Mouse (Mus musculus) layer of hippocampus, postnatal 36 days (tissue): ENCODE measurements around the gene Tdp1. TPM values are rescaled to one million over a fixed set of nuclear protein-coding genes. Genes with fewer than 3 reads are reported as not detected.

ENCODE experiments used
- DNase-seq, 2 experiments: peaks; one replicate each; pipeline ENCODE4 v3.0.0; 2022
- total RNA-seq, 2 experiments: library from RNA; stranded (reverse); gene quantifications; 2 replicates each; pipeline ENCODE4 v1.2.3; 2021

Gene Tdp1
- total RNA-seq, 2 experiments from 2014 or later, result 26.3 to 31.8 TPM

DNA sequence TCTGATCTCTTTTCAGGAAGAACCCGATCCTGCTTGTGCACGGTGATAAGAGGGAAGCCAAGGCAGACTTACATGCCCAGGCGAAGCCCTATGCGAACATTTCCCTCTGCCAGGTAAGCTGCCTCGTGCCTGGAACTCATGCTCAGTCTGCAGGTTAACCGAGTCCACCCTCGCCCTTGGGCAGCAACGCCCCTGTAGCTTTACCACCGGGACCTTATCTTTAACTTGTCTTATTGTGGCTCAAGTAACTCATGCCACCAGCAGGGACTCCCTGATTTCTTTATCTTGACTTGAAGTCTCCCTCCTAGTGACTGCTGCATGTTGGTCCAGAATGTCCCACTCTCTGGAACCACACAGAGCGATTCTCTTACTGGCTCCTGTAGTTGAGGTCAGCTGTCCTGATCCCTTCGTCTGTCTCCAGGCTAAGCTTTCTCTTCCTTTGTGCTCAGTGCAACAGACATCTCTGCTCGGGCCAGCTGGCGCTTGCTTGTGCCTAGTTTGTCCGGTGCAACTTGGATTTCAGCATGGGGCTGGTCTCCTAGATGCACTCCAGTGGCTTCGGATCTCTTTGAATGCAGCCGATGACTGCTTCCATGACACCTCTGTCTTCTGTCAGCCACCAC is 14.0 kb downstream of the Tdp1 start:
- DNase-seq, result no peak

DNA sequence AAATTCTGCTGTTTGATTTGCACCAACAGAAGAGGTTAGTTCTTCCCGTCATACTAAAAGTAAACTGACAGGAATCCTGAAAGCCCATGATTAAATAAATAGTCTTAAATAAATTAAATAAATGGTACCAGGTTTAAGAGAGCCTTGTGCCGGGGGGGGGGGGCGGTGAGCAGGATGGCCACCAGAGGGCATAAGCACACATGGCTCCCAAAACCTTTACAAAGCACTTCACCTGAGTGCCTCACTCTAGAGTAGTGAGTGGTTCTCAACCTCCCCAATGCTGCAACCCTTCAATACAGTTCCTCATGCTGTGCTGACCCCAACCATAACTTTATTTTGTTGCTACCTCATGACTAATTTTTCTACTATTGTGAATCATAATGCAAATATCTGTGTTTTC is 15.7 kb downstream of the Tdp1 start:
- DNase-seq, result no peak

DNA sequence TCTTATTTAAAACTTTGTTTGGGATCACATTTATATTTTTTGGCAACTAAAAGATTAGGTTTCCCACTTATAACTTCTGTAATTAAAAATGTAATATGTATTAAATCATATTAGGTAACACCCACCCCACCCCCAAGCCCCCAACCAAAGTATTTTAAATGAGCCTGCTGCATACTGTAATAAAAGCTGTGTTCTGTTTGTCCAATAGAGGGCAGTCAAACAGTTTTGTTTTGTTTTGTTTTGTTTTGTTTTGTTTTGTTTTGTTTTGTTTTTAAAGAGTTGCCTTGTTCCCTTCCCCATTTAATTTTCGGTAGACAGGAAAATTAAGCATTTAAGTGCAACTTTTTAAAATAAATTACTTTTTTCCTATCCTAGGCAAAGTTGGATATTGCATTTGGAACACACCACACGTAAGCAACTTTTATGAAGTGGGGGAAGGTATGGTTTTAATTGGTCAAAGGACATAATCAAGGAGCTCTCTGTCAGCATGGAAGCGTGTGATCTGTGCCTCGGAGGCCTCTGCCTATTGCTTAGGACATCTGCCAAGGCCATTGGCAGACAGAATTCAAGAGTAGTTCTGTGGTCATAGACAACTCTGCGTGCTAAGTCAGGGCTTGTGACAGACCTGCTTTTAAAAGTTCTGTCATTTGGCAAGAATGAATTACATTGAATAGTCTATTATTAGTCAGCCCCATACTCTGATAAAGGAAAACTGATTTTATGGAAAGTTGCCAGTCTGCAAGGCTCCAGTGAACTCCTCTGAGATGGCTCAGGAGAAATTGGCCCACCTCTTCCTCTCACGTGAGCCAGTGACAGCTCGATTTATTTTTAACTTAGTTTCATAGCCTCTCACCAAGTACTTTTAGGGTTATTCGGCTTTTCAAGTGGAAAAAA is 17.9 kb downstream of the Tdp1 start:
- no peak for DNase-seq

DNA sequence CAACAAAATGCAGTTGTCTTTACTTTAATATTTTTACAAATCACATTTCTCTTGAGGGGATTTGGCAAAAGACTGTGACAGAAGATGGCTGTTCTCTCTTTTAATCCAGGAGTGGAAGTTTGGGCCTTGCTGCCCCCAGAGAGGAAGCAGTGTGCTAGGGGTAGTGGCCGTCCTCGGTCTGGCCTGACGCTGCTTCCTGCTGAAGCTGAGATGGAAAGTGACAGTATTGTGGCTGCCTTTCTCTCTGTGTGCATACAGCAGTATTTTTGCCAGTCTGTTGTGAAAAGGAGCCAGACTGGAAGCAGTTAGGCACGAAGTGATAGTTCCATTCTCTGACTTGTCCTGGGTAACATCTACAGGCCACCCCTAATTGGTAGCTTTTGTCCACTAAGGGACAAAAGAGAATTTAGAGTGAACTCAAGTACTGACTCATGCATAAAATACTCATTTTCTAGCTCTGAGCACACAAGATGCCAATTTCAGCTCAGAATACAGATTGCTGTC is 18.6 kb downstream of the Tdp1 start:
- DNase-seq, result no peak

DNA sequence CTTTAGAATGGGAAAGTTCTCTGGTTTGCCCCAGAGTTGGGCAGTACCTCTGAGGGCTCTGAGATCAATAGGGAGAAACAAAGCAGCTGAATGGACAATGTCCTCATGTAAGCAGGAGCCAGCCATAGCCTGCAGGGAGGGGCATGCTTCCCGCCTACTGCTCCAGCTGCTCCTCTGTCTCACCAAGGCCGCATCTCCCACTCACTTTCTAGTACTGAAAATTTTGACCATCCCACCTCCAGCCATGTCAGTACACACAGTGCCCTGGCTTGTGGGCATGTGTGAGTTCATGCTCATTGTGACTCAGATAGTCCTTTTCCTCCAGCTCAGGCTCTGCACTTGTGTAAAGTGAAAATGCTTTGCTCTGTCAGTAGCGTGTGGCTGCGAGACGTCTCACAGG is 20.2 kb downstream of the Tdp1 start:
- DNase-seq, result no peak

DNA sequence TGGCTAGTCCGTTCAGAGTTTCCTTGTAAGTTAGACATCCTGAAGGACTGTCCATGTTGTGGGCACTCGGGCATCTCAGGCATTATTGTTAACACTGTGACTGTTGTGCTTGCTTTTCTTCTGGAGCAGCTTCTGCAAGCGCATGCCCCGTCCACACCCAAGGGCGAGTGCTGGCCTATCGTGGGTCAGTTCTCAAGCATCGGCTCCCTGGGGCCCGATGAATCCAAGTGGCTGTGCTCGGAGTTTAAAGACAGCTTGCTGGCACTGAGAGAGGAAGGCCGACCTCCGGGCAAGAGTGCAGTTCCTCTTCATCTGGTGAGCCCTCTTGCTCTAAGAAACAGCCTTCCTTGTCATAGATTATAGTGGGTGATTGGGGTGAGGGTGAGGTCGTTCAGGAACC is 27.1 kb downstream of the Tdp1 start:
- DNase-seq, result no peak

DNA sequence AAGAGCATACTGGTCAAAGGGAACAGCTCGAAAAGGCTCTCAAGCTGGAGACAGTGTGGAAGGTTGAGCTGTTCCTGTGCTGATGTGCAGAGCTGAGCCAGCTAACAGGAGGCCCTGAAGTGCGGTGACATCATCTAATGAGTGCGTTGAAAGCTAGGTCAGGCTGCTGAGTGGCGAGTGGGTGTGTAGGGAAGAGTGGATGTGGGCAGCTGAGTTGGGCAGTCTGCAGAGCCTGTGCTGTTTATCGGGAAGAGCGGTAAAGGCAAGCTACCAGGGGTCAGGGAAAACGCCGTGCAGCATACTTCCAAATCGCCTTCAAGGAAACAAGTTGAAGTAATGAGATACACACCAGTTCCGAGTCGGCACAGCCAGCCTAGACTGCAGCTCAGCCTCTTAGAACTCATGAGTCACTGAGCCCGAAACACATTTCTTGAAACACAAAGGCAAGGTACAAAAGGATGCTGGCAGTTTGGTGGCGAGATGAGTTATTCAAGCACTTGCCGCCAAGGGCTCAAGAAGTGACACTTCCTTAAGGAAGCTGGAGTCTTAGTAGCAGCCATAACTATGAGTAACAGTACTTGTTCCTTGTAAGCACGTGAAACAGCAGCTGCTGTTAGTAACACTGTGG is 33.6 kb downstream of the Tdp1 start:
- DNase-seq, result no peak

DNA sequence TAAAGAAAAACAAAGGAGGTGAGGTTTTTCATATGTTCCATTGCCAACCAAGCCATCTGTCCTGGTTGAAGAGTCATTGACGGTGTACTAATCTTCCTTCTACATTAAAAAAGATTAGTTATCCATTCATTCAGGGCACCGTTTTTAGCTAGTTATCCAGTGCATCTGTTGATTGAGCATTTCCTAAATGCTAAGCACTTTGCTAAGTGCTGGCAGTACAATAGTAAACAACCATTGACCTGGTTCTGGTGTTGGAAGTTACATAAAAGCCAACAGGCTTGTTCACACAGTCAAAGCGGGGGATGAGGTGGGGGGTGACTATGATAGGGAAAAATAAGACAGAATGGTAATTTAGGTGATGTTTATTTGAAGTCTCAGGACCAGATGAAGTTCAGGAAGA is 35.3 kb downstream of the Tdp1 start:
- no peak for DNase-seq

DNA sequence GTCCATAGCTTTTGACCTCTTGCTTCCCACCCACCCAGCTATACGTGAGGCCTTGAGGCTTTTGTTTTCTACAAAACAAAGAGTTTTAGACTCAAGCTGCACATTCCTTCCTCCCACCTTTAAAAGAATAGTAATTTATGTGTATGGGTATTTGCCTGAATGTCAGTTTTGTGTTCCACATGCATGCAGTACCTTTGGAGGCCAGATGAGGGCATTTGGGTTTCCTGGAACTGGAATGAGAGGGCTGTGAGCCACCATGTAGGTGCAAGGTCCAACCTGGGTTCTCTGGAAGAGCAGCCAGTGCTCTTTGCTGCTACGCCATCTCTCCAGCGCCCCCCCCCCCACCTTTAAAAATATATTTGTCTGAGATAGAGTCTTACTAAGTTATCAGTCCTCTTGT is 36.7 kb downstream of the Tdp1 start:
- no peak for DNase-seq

DNA sequence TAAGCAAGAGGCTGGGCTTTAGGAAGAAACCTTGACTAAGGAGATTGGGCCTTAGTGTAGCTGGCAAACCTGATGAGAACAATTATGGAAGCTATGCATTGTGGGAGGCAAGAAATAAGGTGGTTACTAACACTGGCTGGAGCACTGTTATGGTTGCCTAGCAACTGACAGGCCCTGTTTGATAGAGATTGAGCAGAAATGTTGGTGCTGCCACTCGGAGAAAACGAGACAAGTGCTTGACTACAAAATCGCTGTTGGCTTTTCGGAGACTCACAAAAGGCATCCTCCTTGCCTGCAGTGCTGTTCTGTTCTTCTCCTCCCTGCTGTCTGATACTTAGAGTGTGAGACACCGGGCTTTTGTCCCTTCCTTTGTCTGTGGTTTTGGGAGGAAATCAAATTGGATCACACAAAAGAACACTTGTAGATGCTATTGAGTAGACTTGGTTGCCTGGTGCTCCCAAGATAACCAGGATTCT is 38.9 kb downstream of the Tdp1 start:
- peak; percentile 33 to 36 for DNase-seq

DNA sequence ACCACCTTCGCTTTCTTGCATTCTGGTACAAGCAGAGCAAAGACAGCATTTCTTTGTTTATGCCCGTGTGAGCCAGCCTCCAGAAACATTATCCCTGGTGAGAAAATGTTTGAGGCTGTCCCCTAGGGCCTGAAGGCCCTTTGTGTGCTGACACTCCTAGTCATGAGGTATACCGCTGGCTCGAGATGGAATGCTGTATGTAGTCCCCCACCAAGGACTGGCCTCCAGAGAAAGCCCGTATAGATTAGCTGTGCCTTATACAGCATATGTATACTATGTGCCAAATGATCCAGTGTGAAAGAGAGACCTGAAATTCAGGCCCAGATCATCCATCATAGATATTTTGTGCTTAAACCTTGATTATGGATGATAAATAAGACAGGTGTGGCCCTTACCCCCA is 39.4 kb downstream of the Tdp1 start:
- no peak for DNase-seq

DNA sequence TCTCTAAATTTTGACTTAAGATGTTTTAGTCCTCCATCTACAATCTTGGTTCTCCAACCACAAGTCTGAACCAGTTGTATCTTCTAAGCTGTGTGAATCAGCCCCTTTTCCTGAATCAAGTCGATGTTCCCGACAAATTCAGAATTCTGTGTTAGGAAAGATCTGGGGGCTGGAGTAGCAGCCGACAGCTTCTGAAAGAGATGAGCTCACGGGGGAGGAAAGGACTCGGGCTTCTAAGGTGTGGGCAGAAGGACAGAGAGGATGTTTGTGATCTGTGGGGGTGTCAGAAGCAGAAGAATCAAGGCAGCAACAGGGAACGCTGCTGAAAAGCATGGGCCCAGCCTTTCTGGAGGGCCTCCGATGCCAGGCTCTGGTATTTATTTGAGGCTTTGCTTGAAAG is 44.0 kb downstream of the Tdp1 start:
- no peak for DNase-seq

DNA sequence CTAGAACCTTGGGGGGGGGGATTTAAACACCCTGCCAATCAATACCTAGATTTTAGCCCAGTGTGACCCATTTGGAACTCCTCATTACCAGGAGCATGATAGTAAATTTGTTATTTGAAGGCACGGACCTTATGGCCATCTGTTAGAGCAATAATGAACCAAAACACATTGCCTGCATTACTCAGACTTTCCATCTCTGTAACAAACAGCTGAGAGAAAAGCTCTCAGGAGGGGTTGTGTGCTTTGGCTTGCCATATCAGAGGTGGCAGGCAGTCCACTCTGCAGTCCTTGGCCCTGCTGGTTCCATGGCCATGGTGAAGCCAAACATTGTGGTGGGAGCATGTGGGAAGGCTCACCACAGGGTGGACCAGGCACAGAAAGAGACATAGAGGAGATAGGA is 44.8 kb downstream of the Tdp1 start:
- no peak for DNase-seq

DNA sequence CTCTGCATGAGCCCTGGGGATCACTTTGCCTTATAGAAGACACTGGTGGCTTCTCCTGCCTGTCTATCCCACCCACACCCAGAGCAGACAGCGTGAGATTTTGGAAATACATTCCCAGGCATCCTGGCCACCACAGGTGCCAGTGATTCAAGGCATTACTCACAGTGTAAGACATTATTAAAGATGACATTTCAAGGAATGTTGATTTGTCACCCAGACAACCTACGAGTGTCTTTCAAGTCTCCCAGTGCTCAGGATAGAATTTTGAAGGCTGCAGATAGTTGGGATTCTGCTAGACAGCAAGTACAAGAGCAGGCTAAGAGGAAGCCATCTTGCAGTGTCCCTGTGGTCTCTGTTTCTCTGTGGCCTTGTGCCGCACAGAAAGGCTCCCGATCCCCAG is 47.9 kb downstream of the Tdp1 start:
- no peak for DNase-seq

DNA sequence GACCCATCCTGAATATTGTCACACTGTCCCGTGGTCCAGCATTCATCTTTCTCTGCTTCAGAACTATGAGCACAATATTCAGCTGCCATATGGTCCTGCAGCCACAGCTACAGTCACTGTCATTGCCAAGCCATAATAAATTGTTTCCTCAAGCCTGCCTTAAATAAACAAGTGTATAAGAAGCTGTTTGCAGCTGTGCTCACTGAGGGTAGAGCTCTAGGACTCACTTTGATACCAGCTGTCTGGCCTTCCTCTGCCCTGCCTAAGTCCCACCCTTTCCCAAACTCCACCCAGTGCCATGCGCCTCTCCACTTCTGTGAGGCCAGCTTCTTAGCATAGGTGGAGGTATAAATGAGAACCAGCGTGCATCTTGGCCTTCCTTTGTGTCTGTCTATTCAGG is 49.3 kb downstream of the Tdp1 start:
- no peak for DNase-seq

DNA sequence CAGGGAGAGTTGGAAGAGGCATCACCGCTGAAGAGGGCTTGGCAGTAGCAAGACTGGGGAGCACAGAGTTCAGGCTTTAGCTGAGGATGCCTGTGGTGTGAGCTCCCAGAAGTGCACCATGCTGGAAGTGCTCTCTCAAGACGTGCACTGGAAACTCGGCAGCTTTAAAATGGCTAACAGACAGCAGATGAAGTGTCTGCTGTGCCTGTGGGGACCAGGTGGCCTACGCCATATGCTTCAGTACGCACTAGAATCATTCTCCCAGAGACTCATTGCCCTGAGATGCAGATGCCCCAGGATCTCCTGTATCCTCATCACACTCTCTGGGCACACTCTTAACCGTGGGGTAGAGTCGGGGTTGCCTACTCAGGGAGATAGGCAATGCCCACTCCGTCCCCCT is 51.1 kb downstream of the Tdp1 start:
- DNase-seq, result peak in 1 of 2 experiments; percentile 28

DNA sequence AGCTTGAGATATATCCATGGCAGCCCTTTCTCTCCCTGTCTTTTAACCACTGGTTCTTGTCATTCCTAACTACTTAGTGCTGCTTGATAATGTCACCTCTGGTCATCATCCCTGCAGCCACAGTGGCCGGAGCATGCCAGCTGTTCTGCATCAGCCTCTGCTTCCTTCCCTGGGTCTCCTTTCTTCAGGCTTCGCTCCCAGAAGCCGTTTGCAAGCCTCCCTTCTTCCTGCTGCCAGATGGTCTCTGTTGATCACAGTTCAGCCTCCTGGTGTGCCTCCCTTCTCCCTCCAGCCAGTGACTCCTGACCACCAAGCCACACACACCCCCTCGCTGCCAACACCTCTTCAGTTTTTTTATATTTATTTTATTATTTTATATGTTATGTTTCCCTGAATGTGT is 54.2 kb downstream of the Tdp1 start:
- no peak for DNase-seq

DNA sequence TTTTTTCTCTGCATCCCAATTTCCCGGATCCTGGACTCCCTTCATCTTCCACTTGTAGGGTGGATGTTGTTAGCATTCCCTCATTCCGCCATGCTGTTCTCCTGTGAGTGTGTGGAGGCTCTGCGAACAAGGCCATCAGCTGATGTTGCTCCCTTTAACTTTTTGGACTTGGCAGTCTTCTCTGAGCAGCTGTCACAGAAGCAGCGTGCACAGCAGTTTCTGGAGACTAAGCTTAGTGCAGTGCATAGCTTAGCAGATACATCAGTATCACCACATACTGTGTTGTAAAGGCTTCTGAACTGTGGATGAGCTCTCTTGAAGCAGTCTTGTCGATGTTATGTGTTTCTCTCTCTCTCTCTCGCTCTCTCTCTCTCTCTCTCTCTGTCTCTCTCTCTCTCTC is 54.9 kb downstream of the Tdp1 start:
- DNase-seq, result no peak

DNA sequence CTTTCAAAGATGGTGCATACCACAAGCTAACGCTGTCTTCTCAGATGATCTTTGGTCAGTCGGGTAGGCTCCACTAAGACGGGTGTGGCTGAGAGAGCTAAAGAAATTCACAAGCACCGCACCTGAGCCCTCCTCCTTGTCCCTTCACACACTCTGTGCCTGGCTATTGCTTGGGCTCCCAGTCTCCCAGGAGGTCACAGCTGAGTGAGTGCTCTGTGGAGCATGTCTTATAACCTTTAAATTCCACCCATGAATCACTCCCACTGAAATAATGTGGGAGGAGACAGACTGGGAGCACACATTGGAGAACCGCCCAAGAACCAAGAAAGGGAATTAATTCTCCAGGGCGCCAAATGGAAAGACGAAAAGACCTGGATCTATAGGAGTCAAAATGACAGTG is 56.4 kb downstream of the Tdp1 start:
- no peak for DNase-seq

DNA sequence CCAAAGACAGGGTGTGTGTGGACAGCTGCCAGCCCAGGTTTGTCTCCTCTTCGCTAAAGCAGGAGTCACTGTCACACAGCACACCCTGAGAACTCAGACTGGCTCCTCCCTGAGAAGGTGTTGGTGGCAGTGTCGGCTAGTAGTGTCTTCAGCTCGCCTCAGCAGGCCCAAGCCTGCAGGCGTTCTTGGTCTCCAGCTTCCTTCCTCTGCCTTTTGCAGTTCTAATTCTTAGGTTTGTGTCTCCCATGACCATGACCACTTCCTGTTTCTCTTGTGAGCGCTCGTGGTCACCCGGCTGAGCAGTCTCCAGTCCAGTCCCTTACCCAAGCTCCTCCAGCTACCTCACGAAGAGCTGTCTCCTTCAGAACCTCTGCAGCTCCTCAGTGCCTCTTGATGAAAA is 58.1 kb downstream of the Tdp1 start:
- DNase-seq, result no peak

DNA sequence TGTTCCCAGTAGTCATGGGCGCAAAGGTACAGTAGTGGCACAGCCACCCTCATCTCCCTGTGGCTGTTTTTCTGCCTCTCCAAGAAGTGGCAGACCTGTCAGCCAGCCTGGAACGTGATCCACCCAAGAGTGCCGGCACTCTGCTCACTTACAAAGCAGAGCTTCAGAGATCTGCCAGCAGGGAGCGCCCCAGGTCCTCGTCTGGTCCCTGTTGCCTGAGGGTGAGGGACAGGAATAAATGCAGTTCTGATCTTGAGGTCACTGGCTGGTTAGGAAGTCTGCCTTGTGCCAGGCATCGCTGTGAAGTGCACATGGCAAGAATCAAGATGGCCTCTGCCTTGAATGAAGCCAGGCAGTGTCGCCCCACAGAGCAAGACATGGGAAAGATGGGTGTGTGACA is 68.6 kb downstream of the Tdp1 start:
- DNase-seq, result peak; percentile 51 to 61

DNA sequence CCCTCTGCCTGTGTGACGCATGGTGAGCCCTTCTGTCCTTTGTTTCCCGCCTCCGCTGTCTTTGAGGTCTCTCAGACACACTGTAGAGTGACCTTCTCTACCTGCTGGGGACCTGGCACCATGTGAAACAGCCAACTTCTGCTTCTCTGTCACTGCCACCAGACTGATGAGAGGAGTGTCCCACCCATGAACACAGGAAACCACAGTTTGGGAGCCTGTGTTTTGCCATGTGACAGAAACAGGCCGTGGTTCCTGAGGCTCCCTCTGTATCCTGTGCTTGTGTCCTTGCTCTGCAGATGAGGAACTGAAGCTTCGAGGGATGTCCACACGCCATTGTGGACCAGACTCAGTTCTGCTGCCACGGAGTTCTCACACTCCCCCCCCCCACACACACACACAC is 72.1 kb downstream of the Tdp1 start:
- no peak for DNase-seq
